Mouse (Mus musculus) mature B cell (primary cell): ENCODE measurements around the gene Gm49369.
"Not testable (repeated sequence)": the region's sequence is repeated elsewhere in the genome, so short reads cannot be mapped to it uniquely, and the experiment has no call there.

Source experiments
- in situ Hi-C: fragments of 300-500 bp; cut with MboI; formaldehyde crosslinking; loops from 2 replicates; pipeline ENCODE4 v1.14.3; 2019

Gm49369 gene

DNA sequence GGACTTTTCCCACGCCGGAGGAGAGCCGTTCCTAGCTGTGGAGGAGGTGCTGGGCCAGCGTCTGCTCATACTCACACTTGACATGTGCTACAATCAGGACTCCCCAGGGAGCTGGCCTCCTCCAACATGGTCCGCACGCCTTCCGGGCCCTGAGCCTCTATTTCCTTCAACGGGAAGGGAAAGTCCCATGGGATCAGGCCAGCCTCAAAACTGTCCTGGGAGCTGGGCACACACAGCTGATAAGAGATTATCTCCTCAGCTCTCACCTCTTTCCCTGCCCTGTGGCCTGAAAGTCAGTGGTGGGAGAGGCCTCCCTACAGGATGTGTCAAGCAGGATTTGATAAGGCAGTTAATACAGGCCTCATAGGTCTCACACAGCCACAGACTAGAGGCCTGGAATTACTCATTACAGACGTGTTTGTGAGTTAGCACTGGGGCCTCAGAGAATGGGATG, 52.2 kb downstream of the Gm49369 start:
- in situ Hi-C loops = loop anchor here (10.0 kb wide), 2 partner anchors 255 to 345 kb away; no protein-coding TSS in a partner anchor

DNA sequence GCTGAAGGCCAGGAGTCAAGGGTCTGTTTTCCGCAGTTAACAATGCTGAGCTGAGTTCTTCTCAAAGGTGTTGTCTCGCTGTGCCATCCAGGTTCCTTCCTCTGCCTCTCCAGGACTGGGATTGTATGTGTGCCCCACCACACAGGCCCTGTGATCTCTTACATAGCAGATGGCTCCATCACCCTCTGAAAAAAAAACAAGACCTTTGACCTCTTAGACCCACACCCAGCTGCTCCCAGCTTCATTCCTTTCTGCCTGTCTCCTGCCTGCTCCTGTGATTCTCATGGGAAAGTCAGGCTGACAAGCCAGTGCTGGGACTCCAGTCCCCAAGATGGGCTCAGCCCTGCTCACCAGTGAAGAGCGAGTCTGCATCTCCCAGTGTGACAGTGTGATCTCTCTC, 54.0 kb downstream of the Gm49369 start:
- in situ Hi-C loops = no loop called here

DNA sequence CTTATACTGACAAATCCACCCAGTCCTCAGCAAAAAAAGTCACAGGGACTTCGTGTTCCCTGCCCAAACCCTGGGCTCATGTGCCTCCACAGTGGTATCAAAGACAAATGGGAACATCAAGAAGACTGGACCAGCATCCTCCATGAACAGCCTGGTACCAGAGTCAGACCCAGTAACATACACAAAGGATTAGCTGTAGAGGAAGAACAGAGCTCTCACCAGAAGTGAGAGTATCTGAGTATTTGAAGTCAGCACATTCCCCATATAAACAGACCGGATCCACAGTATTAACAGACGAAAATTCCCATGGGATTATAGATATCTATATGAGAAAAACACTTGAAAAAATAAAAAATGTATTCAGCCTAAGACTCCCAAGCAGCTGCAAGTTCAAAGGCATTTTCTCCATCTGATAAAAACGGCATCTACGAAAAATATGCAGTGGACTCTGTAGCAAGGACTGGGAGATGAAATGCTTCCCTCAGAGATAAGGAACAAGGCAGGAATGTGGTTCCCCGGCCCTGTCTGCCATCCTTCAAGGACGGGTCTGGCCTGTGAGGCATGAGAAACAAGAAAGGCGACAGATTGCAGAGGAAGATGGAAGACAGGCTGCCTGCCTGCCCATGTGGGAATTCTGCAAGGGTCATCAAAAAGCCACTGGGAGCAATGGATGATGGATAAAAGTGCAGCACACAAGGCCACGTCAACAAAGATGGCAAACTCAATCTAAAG, 55.6 kb downstream of the Gm49369 start:
- in situ Hi-C loops = no loop called here

DNA sequence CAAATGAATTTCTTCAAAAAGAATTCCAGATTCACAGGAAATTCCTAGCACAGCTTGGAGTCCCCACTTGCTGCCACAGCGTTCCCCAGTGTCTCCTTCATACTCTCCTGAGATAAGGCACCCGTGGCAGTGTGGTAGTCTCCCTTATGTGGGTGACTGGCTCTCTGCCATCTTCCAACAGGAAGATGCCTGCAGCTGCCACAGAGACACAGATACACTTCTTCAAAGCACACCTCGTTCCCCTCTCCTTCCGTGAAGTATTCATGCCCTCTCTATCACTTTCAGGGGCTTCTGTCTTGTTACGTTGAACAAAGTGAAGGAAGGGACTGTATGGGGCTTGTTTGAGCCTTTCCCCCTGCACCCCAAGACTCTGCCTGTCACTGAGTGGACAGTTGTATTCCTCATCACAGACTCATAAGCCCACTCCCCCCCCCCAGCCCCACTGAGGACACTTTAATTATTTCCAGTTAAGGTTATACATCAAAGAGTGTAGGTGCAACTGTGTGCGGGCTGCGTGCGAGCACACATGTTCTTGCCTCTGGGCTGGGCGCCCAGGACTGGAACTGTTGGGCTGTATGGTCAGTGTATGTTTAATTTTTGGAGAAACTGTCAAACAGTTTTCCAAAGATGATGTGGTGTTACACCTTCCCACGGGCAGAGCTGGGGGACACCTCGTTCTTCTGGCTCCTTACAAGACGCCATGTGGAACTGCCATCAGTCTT, 58.9 kb downstream of the Gm49369 start:
- in situ Hi-C loops = no loop called here

DNA sequence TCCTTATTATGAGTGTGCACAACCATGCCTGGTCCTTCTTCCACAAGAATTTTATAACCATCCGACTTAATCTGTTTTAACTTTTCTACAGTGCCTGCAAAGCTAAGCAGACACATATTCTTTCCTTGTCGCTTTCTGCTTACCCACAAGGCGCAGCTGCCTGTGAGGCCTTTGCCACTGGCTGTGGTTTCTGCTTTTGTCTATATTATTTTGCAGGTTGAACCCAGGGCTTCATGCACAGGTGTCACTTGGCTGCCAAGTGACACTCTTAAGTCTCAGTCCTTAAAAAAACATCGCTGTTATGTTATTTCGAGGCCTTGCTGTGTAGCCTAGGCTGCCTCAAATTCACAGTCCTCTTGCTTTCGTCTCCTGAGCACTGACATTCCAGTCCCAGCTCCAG, 59.8 kb downstream of the Gm49369 start:
- in situ Hi-C loops = no loop called here

DNA sequence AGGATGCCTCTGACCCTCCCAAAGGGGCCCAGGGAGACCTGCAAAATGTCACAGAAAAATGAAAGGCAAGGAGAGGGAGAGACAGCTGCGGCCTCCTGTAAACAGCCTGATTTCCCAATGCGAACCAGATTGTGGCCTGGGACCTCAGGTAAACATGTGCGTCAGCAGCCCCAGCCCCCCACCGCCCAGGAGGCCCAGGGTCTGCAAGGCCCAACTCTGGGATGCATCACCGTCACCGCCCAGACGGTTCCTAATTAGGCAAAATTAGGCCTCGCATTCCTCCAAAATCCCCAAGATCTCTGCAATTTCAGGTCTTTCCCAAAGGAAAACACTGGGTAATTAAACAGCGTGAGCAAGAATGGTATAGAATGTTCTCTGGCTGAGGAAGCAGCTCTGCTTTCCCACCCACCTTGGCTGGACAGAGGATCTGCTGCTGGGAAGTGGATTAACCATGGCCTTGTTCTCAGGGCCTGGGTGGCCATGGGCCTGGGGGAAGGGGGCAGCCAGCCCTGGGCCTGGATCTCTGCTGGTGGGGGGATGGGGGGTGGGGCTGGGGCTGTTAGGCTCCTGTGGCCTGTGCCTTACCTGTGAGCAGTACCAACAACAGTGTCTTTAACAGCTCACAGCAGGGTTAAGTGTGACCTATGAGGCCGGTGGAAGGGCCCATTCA, 60.7 kb downstream of the Gm49369 start:
- in situ Hi-C loops = not testable (repeated sequence)
